Mouse (Mus musculus): Measurements from ENCODE around the gene Gm21973. TPM values are rescaled to one million over a fixed set of nuclear protein-coding genes. Genes with fewer than 3 reads are reported as not detected.

The Gm21973 gene
- polyA plus RNA-seq, 1 experiment from 2014 or later: not detected

DNA sequence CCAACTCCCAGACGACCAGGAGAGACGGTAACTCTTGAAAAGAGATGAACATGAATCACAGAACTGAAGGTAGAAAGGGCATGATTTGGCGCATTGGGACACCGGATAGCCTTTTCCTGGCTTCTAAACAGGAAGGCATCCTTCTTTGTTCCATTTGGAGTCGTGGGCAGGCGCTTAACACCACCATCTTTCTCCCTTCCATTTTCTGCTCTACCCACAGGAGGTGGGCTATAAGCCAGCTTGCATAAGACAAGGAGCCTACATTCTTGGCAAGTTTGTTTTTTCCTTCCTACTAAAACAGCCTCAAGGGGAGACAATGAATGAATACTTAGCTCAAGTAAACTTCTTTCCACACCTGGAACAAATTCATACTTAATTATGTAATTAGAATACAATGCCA is 88.5 kb downstream of the Gm21973 start:
- ATAC-seq: no peak
- Histone ChIP-seq H3K9me3 (ENCODE audit: control insufficient read depth) (no peaks in the 10 kb centered on the region), H3K4me2 (replicated peaks; ENCODE audit: low read depth) (no peak overlapping the region), H3K36me3 (ENCODE audit: control insufficient read depth, insufficient read depth) (no peaks in the 10 kb centered on the region), H3K4me3 (ENCODE audit: low read depth, low read length) (no peak overlapping the region), H3K27me3 (replicated peaks; ENCODE audit: control insufficient read depth, insufficient read depth, low read length) (no peaks in the 10 kb centered on the region), H3K27ac (ENCODE audit: low read depth, low read length) (no peak overlapping the region), H3K4me1 (replicated peaks; ENCODE audit: control insufficient read depth, insufficient read depth, low read length) (no peaks in the 10 kb centered on the region), H3K9ac (ENCODE audit: low read depth, low read length) (no peak overlapping the region)
- TF ChIP-seq CTCF (IDR thresholded peaks at IDR 0.05; ENCODE audit: low read depth): no peak
- WGBS: 89% methylated on average over 6 of the region's 6 CpGs

DNA sequence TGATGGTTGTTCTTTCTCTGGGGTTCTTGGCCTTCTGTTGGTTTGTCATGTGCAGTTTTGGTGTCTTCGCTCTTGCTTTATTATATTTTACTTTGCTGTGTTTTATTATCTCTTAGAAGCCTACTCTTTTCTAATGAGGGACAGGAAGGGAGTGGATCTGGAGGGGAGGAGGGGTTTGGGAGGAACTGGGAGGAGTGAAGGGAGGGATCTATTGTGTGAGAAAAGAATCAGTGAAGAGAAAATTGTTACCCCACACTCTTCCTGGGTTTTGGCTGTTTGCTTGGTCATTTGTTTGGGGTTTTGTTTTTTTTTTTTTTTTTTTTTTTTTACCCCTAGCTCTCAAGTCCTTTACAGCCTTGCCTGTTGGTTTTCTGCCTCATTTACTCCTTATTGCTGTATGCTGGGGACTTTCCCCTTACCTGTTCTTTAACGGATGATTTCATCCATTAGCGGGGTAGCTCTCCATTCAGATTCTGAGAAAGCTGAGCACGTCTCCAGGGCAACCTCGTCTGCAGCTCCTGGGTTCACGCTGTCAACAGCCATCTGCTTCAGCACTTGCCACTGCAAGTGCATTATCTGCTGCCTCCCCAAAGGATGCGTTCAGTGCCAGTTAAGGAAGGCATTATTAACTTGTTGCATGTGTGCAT is 96.1 kb downstream of the Gm21973 start:
- no peak overlapping the region for H3K4me2 ChIP-seq (replicated peaks; ENCODE audit: low read depth)
- H3K36me3 ChIP-seq (ENCODE audit: control insufficient read depth, insufficient read depth): no peaks in the 10 kb centered on the region
- H3K9me3 ChIP-seq (ENCODE audit: control insufficient read depth): no peaks in the 10 kb centered on the region
- H3K9ac ChIP-seq (ENCODE audit: low read depth, low read length): no peak overlapping the region
- ATAC-seq: no peak
- no peak overlapping the region for H3K27ac ChIP-seq (ENCODE audit: low read depth, low read length)
- WGBS: 36% methylated on average over 7 of the region's 7 CpGs
- H3K4me1 ChIP-seq (replicated peaks; ENCODE audit: control insufficient read depth, insufficient read depth, low read length): no peaks in the 10 kb centered on the region
- no peaks in the 10 kb centered on the region for H3K27me3 ChIP-seq (replicated peaks; ENCODE audit: control insufficient read depth, insufficient read depth, low read length)
- H3K4me3 ChIP-seq (ENCODE audit: low read depth, low read length): no peak overlapping the region
- TF ChIP-seq CTCF (IDR thresholded peaks at IDR 0.05; ENCODE audit: low read depth): no peak

DNA sequence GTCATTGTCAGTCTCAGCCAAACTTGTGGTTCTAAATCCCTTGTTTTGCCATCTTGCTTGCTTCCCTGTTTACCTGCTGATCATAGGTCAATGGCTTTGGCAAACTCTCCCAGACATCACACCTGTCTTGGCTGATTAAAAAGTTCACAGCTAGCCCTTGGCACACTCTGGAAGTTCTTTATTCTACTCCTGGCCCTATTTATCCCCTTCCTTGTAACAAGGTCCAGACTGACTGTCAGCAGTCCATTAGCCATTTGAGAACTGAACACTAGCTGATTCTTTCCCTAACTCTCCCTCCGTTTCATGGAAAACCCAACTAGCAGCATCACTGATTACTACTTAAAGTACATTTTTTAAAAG is 96.6 kb downstream of the Gm21973 start:
- Histone ChIP-seq H3K36me3 (ENCODE audit: control insufficient read depth, insufficient read depth) (no peaks in the 10 kb centered on the region), H3K27me3 (replicated peaks; ENCODE audit: control insufficient read depth, insufficient read depth, low read length) (no peaks in the 10 kb centered on the region), H3K27ac (ENCODE audit: low read depth, low read length) (no peak overlapping the region), H3K9ac (ENCODE audit: low read depth, low read length) (no peak overlapping the region), H3K4me1 (replicated peaks; ENCODE audit: control insufficient read depth, insufficient read depth, low read length) (no peaks in the 10 kb centered on the region), H3K4me2 (replicated peaks; ENCODE audit: low read depth) (no peak overlapping the region), H3K9me3 (ENCODE audit: control insufficient read depth) (no peaks in the 10 kb centered on the region), H3K4me3 (ENCODE audit: low read depth, low read length) (no peak overlapping the region)
- ATAC-seq: no peak
- TF ChIP-seq CTCF (IDR thresholded peaks at IDR 0.05; ENCODE audit: low read depth): no peak
- 89% methylated on average over 1 of the region's 1 CpGs for WGBS

Other genes starting within 250 kb of the Gm21973 start
- gene Prlr, start 148.1 kb upstream of the Gm21973 start, polyA plus RNA-seq (2015; fragmentation: Nextera tagmentation; extraction: Ambion mirVana): 52.3 and 57.4 TPM in 2 replicates
- gene Agxt2, start 33.2 kb downstream of the Gm21973 start, polyA plus RNA-seq (2015; fragmentation: Nextera tagmentation; extraction: Ambion mirVana): 1.1 and 1.3 TPM in 2 replicates
- gene Dnajc21, start 145.1 kb downstream of the Gm21973 start, polyA plus RNA-seq (2015; fragmentation: Nextera tagmentation; extraction: Ambion mirVana): 9.3 and 10.4 TPM in 2 replicates
- 65.4 TPM in 2 replicates for gene Brix1, start 160.6 kb downstream of the Gm21973 start, polyA plus RNA-seq (2015; fragmentation: Nextera tagmentation; extraction: Ambion mirVana)
- 10.6 and 13.1 TPM in 2 replicates for gene Rad1, start 160.6 kb downstream of the Gm21973 start, polyA plus RNA-seq (2015; fragmentation: Nextera tagmentation; extraction: Ambion mirVana)
- not detected in 2 replicates for gene Ttc23l, start 233.3 kb downstream of the Gm21973 start, polyA plus RNA-seq (2015; fragmentation: Nextera tagmentation; extraction: Ambion mirVana)